Mouse (Mus musculus) thymus, postnatal 10 days (tissue): ENCODE results near the gene Eif5.
"Not testable (repeated sequence)": the region's sequence is repeated elsewhere in the genome, so short reads cannot be mapped to it uniquely, and the experiment has no call there.

Source experiments
- DNase-seq, 2 experiments: peaks; one replicate each; pipeline ENCODE4 v3.0.0; 2021; ENCODE audit warnings: low spot score in 2 of 2

The Eif5 gene

DNA sequence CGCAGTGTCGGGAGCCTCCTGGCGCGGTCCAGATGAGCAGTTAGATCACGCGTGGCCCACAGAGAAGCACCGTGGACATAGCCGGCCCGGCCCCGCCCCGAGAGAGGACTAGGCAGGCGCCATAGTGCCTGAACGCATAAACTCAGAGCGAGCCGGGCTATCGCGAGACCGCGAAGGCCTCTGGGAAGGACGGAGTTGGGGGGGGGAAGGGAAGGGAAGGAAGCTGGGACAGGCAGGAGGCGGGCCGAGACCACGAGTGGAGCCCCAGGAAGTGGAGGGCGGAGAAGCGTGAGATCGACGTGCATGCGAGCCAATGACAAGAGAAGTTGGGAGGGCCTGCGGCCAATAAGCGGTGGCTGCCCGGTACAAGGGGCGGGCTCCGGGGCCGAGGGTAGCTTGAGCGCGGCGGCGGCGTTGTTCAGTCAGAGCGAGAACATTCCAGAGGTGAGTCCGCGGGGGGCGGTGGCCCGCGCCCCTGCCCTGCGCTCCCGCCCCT, at the start of gene Eif5:
TSS of gene Eif5 (plus strand) at position 221 of the 496 bp plus-strand sequence.
- peak; percentile 98 to 99 for DNase-seq

DNA sequence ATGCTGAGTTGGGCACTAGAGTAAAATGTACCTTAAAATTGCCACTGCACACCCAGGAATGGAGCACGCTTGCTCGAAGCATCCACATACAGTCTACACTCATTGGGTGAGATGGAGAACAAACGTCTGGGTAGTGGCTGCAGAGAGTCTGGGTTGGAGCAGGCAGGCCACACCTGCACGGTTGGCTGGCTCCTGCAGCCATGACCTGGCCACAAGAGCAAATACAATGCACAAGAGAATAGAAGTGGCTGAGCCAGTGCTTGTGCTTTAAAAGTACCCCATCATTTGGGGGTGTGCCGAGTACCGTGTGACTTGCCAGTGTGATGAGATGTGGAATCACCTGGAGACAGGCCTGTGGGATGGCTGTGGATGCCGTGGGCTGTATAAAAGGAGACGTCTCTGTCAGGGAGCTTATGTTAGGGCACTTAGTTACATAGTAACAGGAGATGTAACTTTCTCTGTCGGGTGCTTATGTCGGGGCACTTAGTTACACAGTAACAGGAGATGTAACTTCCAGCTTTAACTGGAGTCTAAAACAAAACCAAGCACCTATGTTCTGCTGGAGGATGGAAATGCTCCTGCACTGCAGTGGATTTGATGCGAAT, 48.5 kb upstream of the Eif5 start:
- no peak for DNase-seq

DNA sequence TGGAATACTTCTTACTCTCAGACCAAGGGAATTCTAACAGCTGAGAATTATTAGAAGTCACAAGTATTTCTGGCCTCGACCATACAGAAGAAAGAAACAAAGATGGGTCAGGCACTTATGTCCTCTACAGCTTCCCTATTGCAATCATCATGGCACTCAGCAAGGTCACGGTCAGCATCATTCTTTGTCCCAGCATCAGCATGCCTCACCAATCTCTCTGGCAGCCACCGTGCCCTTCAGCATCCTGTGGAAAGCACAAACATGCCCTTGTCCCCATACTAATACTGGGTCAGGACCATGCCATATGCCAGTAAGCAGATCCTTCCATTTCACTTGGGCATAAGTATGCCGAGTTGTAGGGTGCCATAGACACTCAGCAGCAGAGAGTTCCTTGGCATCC, 42.9 kb upstream of the Eif5 start:
- no peak for DNase-seq

DNA sequence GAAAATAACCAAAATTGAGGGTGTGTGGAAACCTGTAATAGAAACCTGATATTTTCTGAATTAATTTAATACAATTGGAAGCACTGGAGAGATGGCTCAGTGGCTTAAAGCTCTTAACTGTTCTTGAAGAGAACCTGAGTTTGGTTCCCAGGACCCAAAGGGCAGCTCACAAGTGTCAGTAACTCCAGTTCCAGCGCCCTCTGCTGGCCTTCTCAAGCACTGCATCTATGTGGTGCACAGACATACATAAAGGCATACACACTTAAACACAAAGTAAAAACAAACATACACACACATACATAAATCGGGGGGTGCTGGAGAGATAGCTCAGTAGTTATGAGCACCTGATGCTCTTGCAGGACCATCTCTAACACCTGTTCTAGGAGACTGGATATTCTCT, 40.7 kb upstream of the Eif5 start:
- DNase-seq = no peak

DNA sequence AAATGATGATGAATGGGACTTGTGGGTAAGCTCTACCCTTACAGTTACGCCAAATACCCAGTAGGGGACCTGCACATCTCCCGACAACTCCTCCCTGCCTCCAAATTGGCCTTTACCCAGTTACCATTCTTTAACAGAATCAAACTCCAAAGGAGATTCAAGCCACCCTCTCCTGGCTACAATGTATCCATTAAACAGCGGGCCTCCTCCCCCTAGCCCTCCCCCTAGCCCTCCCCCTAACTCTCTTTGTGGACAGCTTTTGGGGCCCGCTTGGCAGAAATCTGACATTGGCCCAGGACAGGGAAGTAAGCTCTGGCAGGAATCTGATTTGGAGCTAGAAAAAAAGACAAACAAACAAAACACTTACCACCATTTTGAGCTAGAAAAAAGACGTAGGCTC, 38.2 kb upstream of the Eif5 start:
- no peak for DNase-seq

DNA sequence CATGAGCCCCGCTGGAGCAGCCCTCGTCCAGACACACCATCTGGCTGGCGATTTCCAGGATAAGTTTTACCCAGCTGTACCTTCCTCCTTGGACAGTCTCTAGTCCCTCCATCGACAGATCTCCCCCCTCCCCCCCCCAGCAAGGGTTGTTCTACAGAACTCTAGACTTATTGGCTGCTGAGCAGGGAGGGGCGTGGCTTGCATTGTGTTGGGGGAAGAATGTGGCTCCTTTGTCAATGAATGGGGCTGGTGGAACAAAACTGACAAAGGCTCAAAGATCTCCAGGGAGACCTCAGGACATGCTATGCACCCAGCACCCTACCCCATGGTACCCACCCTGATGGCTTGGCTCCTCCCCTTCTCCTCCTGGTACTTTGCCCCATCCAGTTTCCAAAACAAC, 37.1 kb upstream of the Eif5 start:
- DNase-seq = no peak

DNA sequence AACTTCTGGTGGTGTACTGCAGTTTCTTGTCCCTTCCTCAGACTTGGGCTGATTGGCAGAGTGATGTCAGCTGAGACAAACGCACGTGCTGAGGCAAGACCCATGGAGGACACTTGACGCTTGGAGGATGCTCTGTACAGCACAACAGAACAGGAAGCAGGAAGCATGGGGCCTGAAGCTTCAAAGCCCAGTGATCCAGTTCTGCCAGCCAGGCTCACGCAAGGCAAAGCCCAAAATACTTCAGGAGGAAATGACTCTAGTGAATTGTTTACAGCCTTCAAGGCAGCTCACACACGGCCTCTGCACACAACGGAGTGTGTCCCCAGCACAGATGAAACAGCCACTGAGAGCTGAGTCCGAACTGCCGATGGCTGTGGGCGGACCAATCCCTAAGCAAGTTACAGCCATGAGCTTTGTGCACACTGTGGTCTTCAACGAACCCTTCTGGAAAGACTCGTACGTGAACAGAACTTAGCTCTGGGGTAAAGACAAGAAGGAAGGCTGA, 34.7 kb upstream of the Eif5 start:
- DNase-seq = no peak

DNA sequence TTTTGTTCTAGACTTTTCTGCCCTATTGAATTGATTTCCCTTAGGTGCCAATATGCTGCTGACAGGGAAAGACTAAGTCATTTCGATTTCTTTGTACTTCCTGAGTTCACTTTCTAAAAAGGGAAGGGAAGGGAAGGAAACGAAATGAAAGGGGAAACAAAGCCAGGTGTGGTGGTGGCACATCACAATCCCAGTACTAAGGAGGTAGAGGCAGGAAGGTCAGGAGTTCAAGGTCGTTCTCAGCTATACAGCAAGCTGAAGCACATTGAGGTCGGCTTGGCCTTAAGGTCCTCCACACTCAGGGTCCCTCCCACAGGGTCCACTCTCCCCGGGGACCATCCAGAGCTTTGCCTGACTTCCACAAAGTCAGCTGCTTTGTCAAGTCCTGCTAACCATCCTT, 34.2 kb upstream of the Eif5 start:
- DNase-seq = no peak

DNA sequence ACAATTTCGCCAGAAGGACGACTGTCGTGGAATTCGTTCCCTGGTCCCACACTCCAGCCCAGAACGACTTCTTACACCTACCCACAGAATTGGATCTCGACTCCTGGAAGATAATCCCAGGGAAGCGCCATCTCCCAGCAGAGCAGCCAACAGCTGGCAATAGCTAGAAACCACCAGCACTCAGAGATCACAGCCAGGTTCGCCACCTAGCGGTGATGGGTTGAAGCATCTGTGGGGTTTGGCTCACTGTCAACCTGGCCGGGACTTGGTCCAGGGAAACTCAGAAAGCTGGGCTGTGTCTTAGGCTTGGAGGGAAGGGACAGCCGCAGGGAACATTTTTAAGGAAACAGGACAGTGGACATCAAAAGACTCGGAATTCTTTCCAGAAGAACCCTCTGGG, 32.9 kb upstream of the Eif5 start:
- peak; percentile 41 to 79 for DNase-seq

DNA sequence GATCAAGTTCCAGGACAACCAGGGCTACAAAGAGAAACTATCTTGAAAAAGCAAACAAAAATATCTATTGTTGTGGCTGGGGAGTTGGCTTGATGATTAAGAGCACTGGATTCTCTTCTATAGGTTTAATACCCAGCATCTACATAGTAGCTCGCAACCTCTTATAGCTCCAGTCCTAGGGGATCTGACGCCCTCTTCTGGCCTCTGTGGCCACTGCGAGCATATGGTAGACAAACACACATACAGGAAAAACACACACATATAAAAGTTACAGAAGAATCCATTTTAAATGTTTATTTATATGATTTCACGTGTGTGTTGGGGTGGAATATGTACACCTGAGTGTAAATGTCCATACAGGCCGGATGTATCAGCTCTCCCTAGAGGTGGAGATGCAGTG, 30.8 kb upstream of the Eif5 start:
- no peak for DNase-seq

DNA sequence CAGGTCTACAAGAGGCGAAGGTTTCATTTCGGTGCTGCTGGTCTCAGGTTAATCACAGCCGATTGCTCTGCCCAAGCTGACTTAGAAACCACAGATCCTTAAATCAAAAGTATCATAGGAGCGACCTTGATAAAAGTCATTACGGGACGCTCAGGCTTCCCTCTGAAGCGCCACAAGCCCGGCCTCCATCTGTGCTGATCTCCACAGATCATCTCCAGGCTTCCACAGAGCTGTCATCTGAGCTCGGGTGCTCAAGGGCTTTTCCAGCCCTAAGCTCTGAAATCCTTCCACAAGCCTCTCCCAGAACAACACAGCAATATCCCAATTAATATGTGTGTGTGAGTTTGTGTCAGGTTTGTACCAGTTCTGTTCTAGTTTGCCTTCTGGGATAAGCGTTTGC, 29.9 kb upstream of the Eif5 start:
- no peak for DNase-seq

DNA sequence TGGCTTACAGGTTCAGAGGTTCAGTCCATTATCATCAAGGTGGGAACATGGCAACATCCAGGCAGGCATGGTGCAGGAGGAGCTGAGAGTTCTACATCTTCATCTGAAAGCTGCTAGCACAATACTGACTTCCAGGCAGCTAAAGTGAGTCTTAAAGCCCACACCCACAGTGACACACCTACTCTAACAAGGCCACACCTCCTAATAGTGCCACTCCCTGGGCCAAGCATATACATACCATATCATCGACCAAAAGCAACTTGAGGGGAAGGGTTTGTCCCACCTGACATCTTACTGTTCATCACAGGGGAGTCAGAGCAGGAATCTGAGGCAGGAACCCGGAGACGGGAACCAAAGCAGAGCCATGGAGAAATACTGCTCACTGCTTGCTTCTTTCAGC, 29.4 kb upstream of the Eif5 start:
- DNase-seq = not testable (repeated sequence)

DNA sequence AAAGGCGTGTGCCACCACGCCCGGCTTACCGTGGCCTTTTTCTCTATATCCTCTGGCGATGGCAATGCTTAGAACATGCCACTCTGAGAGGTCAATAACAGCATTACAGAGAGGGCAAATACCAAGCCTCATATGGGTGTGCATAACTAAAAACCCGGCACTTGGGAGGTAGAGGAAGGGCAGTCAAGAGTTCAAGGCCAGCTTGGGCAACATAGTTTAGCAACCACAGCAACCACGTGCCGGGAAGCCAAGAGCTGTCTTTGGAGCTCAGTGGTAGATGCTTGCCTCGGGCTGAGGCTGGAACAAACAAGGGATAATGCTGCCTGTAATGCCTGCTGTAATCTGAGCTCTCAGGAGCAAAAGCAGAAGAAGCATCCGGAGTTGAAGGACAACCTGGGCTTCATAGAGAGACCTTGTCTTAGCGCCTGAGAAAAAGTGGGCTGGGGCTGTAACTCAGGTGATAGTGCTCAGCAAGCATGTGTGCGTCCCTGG, 25.2 kb upstream of the Eif5 start:
- DNase-seq = no peak

DNA sequence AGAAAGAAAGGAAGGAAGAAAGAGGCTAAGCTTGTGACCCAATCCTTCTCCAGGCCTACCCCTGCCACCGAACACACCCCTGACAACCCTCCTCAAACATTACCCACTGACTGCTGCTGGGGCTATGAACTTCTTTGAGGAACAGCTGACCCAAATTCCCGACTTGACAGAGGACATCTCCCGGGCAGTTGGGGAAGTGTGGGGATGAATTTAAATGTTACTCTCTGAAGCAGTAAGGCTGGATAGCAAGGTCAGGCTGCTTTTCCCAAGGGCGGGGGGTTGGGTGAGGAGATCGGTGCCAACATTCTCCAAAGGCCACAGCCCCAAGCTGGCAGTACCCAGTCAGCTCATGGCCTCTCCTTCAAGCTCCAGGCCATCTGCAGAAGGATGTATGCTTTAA, 24.1 kb upstream of the Eif5 start:
- DNase-seq = no peak

DNA sequence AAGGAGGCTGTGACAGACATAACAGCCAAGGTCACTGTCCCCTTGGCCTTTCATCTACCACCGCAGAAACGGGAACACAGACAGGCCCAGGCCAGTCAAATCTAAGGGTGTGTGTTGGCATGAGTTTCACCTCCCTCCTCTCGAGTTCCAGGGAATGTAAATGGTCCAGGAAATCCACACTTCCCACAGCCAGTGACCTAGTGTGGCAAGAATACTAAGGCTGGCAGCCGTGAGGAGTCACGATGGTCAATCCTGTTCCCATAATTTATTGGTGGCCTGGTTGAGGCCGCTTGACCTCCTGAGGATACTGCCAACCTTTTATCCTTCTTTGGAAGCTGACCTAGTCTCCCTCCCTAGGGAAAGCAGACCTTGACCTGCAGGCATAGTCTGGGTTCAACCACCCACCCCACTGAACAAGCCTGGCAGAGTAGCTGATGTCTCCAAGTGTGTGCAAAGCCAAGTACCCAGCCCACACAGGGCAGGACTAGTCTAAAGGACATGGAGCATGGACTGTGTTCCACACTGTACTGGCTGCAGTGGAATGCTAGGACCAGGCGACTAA, 23.5 kb upstream of the Eif5 start:
- DNase-seq = no peak

DNA sequence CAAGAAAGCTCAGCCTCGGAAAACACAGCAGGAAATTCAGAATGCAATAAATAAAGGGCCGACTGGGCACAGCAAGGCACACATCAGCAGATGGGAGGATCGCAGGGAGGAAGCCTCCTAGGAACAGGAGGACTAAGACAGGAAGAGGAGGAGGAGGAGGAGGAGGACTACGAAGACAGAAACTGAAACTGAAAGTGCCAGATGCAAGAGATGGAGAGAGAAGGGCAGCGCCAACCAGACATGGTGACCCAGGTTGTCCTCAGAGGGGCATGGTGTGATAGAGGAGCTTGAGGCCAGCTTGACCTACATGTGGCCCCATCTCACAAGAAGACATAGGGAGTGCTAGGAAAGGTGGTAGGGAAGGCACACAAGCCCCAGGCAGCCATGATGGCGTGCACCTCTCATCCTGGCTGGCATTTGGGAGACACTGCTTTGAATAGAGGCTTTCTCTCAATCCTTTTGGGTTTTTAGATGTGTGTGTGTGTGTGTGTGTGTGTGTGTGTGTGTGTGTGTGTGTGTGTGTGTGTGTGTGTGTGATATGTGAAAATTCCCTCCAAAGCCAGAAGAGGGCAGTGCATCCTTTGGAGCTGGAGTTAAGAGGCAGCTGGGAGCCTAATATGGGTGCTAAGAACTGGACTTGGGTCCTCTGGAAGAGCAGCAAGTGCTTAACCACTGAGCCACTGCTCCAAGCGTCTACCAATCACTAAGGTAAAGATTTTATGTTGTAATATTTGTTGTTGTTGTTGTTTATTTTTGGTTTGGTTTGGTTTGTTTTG, 22.8 kb upstream of the Eif5 start:
- no peak for DNase-seq

DNA sequence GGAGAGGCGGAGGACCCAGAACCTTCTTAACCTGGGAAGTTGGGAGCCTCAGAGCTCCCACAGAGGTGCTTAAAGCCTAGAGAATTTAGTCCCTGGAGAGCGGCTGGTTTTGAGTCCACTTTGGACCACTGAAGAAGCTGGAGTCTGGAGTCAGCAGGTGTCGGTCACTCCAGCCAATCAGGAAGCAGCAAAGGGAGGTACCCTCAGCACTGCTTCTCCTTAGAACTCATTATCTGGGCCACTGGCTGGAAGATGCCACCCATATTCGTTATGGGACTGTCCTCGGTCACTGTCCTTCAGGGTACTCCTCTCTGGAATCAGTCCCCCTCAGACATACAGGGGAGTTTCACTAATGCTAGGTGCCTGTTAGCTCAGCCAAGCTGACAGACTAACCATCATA, 21.9 kb upstream of the Eif5 start:
- DNase-seq = no peak

DNA sequence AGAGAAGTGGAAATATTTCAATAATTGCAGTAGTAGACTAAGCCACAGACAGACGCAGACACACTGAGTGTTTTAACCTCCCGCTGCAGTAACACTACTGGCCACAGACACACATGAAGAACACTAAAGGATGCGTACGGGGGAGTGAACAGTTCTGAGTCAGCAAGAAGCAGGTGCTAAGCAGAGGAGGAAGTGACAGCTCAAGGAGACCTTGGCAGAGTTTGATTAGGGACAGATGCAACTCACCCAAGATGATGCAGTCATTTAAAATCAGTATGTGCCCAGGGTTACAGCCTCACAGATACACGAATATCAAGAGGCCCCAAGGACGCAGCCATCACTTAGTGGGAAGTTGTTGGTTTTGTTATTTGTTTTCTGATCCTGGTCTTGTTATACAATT, 21.0 kb upstream of the Eif5 start:
- no peak for DNase-seq

DNA sequence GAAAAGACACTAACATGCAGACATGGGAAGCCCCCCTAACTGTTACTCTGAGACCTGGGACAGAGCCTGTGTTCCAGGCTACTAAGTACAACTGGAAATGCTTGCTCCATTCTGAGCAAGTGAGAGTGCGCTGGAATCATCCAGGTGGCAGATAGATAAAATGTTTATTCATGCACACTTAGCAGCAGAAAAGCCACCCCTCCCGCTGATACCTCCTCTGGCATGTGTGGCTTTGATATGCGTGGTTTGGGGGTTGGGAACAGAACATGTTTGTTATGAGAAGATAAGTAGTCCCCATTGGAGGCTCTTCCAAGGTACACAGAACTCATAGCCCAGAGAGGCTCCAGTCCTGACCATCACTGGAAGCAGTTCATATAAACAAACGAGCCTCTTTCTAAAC, 19.9 kb upstream of the Eif5 start:
- no peak for DNase-seq

DNA sequence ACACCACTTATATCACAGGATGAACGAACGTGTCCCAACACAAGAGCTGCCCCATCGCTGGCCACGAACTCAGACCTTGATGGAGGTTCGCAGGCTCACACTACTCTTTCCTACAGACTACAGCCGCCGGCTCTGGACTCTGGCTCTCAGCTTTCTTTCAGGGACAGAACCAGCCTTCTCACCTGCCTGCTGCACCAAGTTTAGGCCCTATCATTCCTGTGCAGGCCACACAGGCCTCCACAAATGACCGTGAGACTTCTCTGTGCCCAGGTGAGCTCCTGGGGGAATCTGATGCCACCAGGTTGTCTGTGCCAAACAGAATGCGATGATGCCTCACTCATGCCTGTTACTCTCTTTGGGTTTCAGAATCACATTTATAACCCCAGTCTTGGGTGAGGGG, 19.4 kb upstream of the Eif5 start:
- no peak for DNase-seq

DNA sequence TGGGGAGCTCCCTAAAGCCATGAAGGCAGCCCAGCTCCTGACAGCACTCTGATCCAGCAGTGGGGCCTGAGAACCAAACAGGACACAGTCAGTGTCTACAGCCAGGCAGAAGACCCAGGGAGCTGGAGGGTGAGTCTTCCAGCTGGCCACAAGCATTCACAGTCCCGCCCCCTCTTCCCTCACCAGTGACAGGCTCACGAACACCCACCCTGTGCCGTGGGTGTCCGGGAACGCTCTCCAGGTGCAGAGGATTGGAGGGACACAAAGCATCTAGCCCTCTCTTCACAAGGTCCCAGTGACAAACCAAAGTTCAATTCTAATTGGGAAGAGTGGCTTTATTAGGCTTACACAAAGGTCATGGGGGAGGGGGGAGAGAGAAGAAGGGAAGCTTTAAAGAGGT, 18.0 kb upstream of the Eif5 start:
- DNase-seq = no peak

DNA sequence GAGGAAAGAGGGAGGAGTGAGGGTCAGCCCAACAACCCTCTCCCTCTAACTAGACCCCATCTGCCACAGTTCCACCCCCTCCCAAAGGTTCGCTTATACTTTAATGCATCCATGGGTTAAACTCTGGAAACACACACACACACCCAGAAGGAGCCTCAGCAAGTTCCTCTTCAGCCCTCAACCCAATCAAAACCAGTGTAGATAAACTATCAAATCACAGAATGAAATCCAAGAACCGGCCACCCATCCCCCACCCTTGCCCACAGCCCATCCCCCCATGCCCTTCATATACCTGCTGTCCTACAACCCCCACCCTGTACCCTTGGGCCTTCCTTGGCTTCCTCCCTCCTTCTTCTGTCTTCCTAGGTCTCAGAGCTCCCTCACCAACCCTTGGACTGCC, 16.8 kb upstream of the Eif5 start:
- no peak for DNase-seq

DNA sequence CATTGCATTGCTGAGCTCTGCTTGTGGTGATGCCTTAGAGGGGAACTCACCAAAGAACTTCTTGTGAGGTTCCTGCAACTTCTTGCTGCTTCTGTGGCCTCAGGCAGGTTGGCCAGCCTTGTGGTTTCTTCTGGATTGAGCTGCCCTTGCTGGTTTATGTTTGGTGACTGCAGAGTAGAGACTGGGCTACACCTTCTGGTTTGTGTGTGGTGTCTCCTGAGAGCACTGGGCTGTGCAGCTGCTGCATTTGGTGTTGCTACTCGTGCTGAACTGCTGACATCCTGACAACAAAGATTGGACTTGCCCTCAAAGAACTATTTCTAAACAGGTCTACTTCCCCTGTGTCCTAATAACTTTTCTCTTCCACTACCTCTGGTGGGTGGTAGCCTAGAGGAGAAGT, 13.3 kb upstream of the Eif5 start:
- no peak for DNase-seq
